Mouse (Mus musculus) heart, adult 2 months (tissue): ENCODE measurements around the gene Ccdc124.

ENCODE experiments used
- CTCF ChIP-seq: fragments of 200-600 bp; IDR thresholded peaks from 2 replicates; pipeline ENCODE4 v1.8.1; 2022; ENCODE audit warnings: antibody characterized with exemption, mild to moderate bottlenecking, moderate library complexity
- EP300 ChIP-seq: fragments of 200-500 bp; IDR thresholded peaks from 2 replicates; pipeline ENCODE4 v1.6.1; 2011; ENCODE audit warnings: low read depth, low read length, control low read depth; ENCODE audit not compliant: insufficient read depth
- POLR2A ChIP-seq: fragments of 200-500 bp; IDR thresholded peaks from 2 replicates; pipeline ENCODE4 v1.6.1; 2011; ENCODE audit warnings: mild to moderate bottlenecking, low read depth, low read length, control low read depth; ENCODE audit not compliant: insufficient read depth

DNA sequence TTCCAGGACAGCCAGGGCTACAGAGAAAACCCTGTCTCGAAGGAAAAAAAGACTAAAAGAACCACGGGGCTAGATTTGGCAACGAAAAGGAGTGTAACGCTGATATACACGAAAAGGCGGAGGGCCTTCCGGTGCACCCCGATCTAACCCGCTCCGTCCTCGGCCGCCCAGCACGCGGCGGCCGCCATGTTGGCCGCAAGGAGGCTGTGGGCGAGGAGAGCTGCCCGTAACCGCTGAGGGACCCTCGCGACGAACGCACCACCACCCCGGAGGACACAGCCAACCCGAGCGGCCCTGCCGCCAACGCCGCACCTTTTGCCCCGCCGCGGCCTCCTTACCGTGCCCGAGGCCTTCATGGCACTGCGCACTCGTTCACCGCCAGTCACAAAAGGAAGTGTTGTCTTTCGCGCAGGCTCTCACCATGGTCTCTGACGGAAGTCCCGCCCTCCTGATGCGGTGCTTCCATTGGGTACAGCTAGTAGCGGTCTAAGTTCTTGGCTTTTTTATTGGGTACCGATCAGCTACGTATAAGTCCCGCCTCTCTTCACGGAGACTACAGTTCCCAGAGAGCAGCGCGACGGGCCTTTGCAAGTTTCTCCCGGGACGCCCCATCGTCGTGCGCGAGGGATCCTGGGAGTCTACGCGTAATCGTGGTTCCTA is 23.4 kb upstream of the Ccdc124 start, which contains the start of gene Rpl18a:
- TF ChIP-seq EP300 (peak; percentile 74), CTCF (peak; percentile 40), POLR2A (peak; percentile 98)
